Mouse (Mus musculus): Measurements from ENCODE around the gene Mgat5.

- TF ChIP-seq POLR2A (IDR thresholded peaks at IDR 0.05; ENCODE audit: extremely low read depth, insufficient read depth, low read length): no peak
- no peak for TF ChIP-seq CTCF (IDR thresholded peaks at IDR 0.05; ENCODE audit: low read depth, low read length)
Measured at GRCm38 (mm10) chr1:127236396-127236795, 31.6 kb downstream of the Mgat5 start.

Measured in liver, adult 2 months (tissue).